Mouse (Mus musculus) B cell, adult 62 days (primary cell): Measurements from ENCODE around the gene Rab8a. TPM values are rescaled to one million over a fixed set of nuclear protein-coding genes. Genes with fewer than 3 reads are reported as not detected.

ENCODE experiments used
- total RNA-seq: library from RNA; stranded (reverse); gene quantifications from 4 replicates; pipeline ENCODE4 v1.2.4, GENCODE M21; 2023

Rab8a gene
- total RNA-seq = 132 to 148 TPM (median 134 TPM) in 4 replicates

DNA sequence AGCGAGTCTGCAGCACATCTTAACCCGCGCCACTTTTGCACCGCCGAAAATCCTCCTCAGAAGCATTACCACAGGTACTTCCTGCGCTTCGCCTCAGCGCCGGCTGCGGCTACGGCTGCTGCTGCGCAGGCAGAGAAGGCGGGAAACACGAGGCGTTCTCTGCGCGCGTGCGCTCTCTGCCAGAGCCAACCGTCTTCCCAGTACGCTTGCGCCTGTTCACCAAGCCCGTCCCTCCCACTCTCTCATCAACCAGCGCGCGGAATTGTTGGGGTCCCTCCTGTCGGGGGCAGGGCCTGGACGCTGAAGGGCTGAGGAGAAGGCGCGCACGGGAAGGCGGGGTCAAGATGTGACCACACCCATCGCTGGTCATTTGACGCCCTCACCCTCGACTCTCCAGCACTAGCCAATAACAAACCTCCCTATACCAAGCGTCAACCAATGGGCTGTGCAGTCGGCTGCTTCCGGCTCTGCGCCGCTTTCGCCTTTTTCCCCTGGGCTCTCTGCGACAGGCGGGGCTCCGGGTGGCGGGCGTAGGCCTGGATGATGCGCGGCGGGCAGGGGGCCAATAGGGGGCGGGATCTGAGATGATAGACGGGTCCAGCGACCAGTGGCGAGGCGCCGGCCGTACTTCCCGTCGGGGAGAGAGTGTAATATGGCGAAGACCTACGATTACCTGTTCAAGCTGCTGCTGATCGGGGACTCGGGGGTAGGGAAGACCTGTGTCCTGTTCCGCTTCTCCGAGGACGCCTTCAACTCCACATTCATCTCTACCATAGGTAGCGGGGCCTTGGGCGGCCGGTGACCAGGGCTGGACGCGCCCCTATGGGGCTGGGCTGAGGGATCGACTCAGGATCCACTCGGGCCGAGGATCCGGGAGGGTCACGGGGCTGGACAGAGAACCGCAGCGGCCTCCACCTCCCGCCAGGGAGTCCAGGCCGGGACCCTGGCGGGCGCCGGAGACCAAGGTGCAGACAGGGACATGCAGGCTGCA, at the start of gene Rab8a:
Rab8a (plus strand) TSS at position 494 of the 991 bp plus-strand sequence.

DNA sequence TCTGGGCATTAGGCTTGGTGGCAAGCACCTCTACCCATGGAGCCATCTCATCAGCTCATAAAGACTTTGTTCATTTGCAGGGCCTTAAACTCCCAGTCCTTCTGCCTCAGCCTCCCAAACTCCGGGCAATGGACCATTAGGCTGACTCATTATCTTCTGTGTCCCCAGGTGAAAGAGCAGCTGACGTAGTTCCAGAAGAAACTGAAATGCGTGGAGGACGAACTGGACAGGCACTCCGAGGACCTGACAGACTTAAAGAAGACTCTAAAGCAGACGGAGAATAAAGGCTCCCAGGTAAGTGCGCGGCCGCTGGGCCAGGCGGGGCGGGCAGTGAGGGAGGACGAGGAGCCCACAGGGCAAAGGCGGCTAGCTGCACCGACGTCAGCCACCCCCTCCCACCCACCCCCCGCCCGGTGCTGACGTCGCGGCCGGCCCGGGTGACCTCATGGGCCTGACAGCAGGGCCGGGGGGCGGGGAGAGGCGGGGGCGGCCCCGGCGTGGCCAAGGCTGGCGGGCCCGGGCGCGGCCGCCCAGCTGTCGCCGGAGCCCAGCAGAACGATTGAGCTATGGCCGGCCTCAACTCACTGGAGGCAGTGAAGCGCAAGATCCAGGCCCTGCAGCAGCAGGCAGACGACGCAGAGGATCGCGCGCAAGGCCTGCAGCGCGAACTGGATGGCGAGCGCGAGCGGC, 26.1 kb upstream of the Rab8a start, which contains the start of gene Tpm4:
Tpm4 (plus strand) TSS at position 220 of the 690 bp plus-strand sequence.

DNA sequence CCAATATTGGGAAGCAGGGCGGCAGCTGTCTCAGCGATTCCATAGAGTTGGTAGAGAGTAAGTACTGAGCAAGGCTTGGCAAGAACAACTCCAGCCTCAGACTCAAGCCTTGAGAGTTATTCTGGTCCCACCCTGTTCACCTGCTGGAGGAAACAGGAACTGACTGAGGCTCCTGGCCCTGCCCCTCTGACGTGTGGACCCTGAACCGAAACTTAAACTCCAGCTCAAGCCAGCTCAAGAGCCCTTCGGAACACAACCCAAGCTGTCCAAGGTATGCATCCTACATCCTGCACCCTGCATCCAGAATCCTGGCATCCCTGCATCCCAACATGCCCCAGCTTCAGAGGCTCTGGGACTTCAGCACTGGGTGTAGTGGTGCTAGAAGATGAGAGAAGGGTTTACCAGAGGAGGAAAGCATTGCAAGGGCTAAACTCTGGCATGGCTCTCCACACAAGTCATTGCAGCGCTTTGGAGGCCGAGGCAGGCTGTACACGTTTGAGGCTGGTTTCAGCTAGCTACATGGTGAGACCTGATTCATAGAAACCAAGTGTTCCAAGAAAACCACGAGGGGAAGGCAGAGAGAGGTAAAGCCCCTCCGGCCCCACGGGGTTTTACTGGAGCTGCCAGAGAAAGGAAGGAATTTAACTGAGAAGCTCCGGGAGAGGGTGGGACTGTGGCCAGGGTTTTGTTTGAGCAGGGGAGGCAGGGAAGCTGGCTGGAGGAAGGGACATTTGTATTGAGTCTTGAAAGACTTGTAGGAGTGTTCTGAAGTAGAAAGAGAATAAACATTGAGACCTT, 28.6 kb downstream of the Rab8a start, which contains the start of gene Hsh2d:
Hsh2d (plus strand) TSS at position 222 of the 798 bp plus-strand sequence.

DNA sequence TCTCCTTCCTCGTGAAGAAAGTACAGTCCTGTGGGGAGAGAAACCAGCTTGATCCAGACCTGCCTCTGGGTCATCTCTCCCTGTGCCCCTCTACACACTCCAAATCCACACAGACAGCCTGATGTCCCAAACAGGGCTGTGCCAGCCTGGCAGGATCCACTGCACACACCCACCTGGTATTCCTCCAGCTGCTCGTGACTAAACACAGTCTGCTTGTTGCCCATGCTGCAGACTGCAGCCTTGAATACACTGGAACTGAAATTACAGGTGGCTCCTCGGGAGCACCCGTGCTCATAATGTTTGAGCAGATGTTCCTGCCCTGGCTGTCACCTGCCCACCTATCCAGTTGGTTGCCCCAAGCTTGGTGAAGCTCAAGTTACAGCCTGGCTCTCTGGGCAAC, 51.8 kb downstream of the Rab8a start, which contains the start of gene Cib3:
Cib3 (minus strand) TSS at position 87 of the 400 bp plus-strand sequence.

DNA sequence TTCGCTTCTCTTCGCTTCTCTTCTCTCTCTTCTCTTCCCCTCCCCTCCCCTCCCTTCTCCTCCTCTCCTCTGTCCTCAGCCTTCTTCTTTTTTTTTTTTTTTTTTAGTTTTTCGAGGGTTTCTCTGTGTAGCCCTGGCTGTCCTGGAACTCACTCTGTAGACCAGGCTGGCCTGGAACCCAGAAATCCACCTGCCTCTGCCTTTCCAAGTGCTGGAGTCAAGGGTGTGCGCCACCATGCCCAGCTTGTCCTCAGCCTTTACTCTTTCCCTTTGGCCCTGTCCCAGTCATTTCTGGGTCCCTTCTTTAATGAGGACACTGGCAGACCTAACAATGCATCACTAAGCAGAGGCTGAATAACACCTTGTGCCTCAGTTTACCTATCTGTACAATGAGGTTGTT, 52.5 kb downstream of the Rab8a start, which contains the start of gene Gm11034:
Gm11034 (minus strand) TSS at position 101 of the 400 bp plus-strand sequence.

DNA sequence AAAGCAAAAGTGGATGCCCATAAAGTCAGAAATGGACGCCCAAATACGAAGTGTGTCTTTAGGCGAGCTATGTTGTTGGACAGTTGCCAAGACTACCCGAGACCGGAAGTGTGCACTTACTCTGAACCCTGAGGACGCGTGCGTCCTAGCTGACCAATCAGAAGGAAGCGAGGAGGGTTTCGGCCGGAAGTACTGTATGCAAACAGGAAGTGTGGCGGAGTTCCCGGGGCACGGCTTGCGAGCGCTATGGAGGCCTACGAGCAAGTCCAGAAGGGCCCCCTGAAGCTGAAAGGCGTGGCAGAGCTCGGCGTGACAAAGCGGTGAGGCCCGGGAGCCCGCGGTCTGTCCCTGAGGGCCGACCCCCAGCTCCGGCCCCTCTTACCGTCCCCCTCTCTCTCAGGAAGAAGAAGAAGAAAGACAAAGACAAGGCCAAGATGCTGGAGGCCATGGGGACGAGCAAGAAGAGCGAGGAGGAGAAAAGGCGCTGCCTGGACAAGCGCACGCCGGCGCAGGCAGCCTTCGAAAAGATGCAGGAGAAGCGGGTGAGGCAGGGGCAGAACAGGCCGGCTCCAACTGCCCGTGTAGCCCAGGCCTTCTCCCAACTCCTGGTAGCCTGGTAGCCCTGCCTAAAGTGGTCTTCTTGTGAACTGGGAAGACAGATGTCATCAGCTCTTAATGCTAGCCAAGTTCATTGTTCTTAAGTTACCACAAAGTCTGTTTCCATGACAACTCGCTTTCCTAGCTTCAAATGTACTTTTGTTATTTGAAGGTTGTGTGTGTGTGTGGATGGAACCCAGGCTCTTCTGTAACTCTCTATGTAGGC, 58.8 kb downstream of the Rab8a start, which contains the start of gene Fam32a:
Fam32a (plus strand) TSS at position 190 of the 823 bp plus-strand sequence.

Other genes with a start within 250 kb of the Rab8a start
- 19.1 to 30.5 TPM (median 22.9 TPM) in 4 replicates for gene Zfp961, start 210.2 kb upstream of the Rab8a start, total RNA-seq
- 168 to 193 TPM (median 171 TPM) in 4 replicates for gene Cyp4f18, start 151.6 kb upstream of the Rab8a start, total RNA-seq
- not detected in 4 replicates for gene Olfr372, start 120.0 kb upstream of the Rab8a start, total RNA-seq
- gene Olfr373, start 78.0 kb upstream of the Rab8a start, total RNA-seq = 0.14 TPM in 1 of 4 replicates, not detected in the others
- gene Olfr374, start 54.2 kb upstream of the Rab8a start, total RNA-seq = not detected in 4 replicates
- gene Tpm4, start 26.2 kb upstream of the Rab8a start, total RNA-seq = 223 to 253 TPM (median 239 TPM) in 4 replicates
- 21.6 to 28.9 TPM (median 26.7 TPM) in 4 replicates for gene Hsh2d, start 28.4 kb downstream of the Rab8a start, total RNA-seq
- gene Cib3, start 51.6 kb downstream of the Rab8a start, total RNA-seq = 0.77 TPM in 1 of 4 replicates, not detected in the others
- gene Gm11034, start 52.4 kb downstream of the Rab8a start, total RNA-seq = not detected in 4 replicates
- gene Fam32a, start 58.5 kb downstream of the Rab8a start, total RNA-seq = 87.0 to 93.7 TPM (median 88.0 TPM) in 4 replicates
- gene Ap1m1, start 78.8 kb downstream of the Rab8a start, total RNA-seq = 204 to 215 TPM (median 205 TPM) in 4 replicates
- 16.9 to 23.4 TPM (median 19.7 TPM) in 4 replicates for gene Gm10282, start 144.1 kb downstream of the Rab8a start, total RNA-seq
- 3,412 to 4,213 TPM (median 3,752 TPM) in 4 replicates for gene Klf2, start 157.8 kb downstream of the Rab8a start, total RNA-seq